Mouse (Mus musculus): ENCODE measurements around the gene Atl3. TPM values are rescaled to one million over a fixed set of nuclear protein-coding genes. Genes with fewer than 3 reads are reported as not detected.

Gene Atl3
- polyA plus RNA-seq, 1 experiment, result 1.6 TPM

GRCm38 (mm10) chr19:7554881-7555280 is 61.0 kb downstream of the Atl3 start:
- H3K27me3 ChIP-seq (replicated peaks), result no peaks in the 10 kb centered on the region
- H3K9me3 ChIP-seq, result no peaks in the 10 kb centered on the region
- H3K4me1 ChIP-seq, result peaks cover 65% of the 10 kb centered on the region
- no peak overlapping the region for H3K4me3 ChIP-seq (replicated peaks)
- H3K36me3 ChIP-seq (replicated peaks; ENCODE audit: low read length), result peaks cover 11% of the 10 kb centered on the region
- no peak for TF ChIP-seq FLI1 (IDR thresholded peaks at IDR 0.05; ENCODE audit: low read length)
- no peak for TF ChIP-seq GATA1 (IDR thresholded peaks at IDR 0.05; ENCODE audit: borderline replicate concordance, low read length)

DNA sequence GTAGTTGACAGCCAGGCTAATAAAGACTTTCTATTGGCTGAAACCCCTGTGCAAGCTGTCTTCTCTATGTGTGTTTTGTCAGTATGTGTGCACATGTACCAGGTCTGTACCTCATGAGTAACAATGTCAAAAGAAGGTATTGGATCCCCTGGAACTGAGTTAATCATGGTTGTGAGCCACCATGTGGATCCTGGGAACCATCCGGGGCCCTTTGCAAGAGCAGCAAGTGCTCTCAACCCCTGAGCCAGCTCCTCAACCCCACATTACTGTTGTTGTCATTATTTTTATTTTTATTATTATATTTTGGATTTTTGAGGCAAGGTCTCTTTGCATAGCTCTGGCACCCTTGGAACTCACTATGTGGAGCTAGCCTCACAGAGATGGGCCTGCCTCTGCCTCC is 62.8 kb downstream of the Atl3 start:
- peaks cover 25% of the 10 kb centered on the region for H3K36me3 ChIP-seq (replicated peaks; ENCODE audit: low read length)
- no peaks in the 10 kb centered on the region for H3K9me3 ChIP-seq
- peak overlapping the region; percentile 98 for H3K4me3 ChIP-seq (replicated peaks)
- no peaks in the 10 kb centered on the region for H3K27me3 ChIP-seq (replicated peaks)
- TF ChIP-seq FLI1 (IDR thresholded peaks at IDR 0.05; ENCODE audit: low read length), result no peak
- no peak for TF ChIP-seq GATA1 (IDR thresholded peaks at IDR 0.05; ENCODE audit: borderline replicate concordance, low read length)
- H3K4me1 ChIP-seq, result peaks cover 71% of the 10 kb centered on the region

GRCm38 (mm10) chr19:7557328-7557822 is 63.5 kb downstream of the Atl3 start, which contains the start of gene Pla2g16:
TSS of gene Pla2g16 (plus strand) at chr19:7557459.
- Histone ChIP-seq H3K4me3 (replicated peaks) (peak within 1 kb of the TSS; percentile 98), H3K9me3 (no peaks in the 10 kb centered on the region), H3K36me3 (replicated peaks; ENCODE audit: low read length) (peaks cover 32% of the 10 kb centered on the region), H3K4me1 (peaks cover 71% of the 10 kb centered on the region), H3K27me3 (replicated peaks) (no peaks in the 10 kb centered on the region)
- TF ChIP-seq FLI1 (IDR thresholded peaks at IDR 0.05; ENCODE audit: low read length) (no peak), GATA1 (IDR thresholded peaks at IDR 0.05; ENCODE audit: borderline replicate concordance, low read length) (no peak)

DNA sequence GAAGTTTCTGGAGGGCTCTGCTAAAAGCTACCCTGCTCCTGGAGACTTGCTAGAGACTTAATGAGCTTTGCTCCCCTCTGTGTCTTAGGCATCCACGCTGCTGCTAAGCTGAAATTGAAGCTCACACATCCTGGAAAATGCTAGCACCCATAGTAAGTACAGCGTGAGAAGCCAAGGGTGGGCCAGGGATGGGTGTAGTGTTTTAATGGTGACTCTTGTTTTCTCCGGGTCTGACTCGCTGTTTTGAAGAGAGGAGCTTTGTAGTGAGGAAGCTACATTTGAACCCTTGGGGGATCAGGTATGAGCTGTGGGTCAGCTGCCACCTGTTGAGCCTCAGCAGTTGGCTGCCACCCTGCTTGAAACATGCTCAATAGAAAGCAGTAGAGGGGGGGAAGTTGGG is 64.0 kb downstream of the Atl3 start:
- Histone ChIP-seq H3K4me3 (replicated peaks) (peak overlapping the region; percentile 98), H3K36me3 (replicated peaks; ENCODE audit: low read length) (peaks cover 37% of the 10 kb centered on the region), H3K4me1 (peaks cover 71% of the 10 kb centered on the region), H3K27me3 (replicated peaks) (no peaks in the 10 kb centered on the region), H3K9me3 (no peaks in the 10 kb centered on the region)
- TF ChIP-seq FLI1 (IDR thresholded peaks at IDR 0.05; ENCODE audit: low read length) (no peak), GATA1 (IDR thresholded peaks at IDR 0.05; ENCODE audit: borderline replicate concordance, low read length) (no peak)

DNA sequence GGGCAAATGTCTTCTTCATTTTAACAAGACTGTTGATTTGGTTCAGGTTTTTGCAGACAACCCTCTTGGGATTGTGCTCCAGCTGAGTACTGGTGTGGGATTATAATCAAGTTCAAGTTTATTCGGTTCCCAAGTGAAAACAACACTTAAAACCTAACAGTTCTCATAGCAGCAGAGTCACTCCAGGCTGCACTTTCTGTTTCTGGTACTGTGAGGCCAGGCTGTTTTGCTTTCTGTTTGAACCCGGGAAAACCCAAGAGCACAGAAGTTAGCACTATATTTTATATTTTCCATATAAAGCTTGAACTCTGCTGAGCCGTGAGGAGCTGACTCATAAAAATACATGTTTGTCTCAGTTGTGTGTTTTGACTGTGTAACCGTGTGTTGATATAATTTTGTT is 64.8 kb downstream of the Atl3 start:
- no peaks in the 10 kb centered on the region for H3K27me3 ChIP-seq (replicated peaks)
- H3K36me3 ChIP-seq (replicated peaks; ENCODE audit: low read length), result peaks cover 44% of the 10 kb centered on the region
- H3K9me3 ChIP-seq, result no peaks in the 10 kb centered on the region
- peak overlapping the region; percentile 98 for H3K4me3 ChIP-seq (replicated peaks)
- peaks cover 71% of the 10 kb centered on the region for H3K4me1 ChIP-seq
- TF ChIP-seq GATA1 (IDR thresholded peaks at IDR 0.05; ENCODE audit: borderline replicate concordance, low read length), result no peak
- no peak for TF ChIP-seq FLI1 (IDR thresholded peaks at IDR 0.05; ENCODE audit: low read length)

DNA sequence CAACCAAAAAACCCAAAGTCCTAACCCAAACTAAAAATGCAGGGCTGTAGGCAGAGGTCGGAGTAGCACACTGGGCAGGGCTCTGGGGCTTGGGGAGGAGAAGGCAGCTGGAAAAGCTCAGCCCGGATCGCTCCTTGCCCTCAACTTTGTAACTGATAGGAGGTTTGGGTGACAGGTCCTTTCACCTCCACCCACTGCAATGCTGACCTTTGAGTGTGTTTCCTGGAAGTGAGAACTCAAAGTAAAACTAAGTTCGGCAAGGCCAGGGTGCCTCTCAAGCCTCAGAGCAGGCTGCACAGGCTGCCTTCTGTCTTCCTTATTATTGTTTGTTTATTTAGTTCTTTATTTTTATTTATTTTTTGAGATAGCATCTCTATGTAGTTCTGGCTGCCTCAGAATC is 66.1 kb downstream of the Atl3 start:
- TF ChIP-seq GATA1 (IDR thresholded peaks at IDR 0.05; ENCODE audit: borderline replicate concordance, low read length), result no peak
- no peak for TF ChIP-seq FLI1 (IDR thresholded peaks at IDR 0.05; ENCODE audit: low read length)
- Histone ChIP-seq H3K4me1 (peaks cover 62% of the 10 kb centered on the region), H3K9me3 (no peaks in the 10 kb centered on the region), H3K27me3 (replicated peaks) (no peaks in the 10 kb centered on the region), H3K36me3 (replicated peaks; ENCODE audit: low read length) (peaks cover 57% of the 10 kb centered on the region), H3K4me3 (replicated peaks) (no peak overlapping the region)

DNA sequence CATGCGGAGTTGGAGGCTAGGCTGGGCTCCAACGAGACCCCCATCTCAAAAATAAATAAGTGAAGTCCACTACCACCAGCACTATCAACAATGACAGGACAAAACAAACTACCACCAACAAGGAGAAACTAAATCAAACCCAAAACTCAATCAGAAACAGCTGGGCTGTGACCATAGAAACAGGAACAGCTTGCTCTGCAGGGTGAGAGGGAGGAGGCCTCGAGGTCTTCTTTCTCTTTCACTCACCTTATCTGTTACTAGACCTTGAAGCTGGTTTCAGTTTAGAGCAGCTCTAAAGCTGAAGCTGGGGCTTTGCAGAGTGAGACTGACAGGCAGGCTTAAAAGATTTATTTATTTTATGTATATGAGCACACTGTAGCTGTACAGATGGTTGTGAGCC is 67.6 kb downstream of the Atl3 start:
- Histone ChIP-seq H3K27me3 (replicated peaks) (no peaks in the 10 kb centered on the region), H3K36me3 (replicated peaks; ENCODE audit: low read length) (peaks cover 70% of the 10 kb centered on the region), H3K9me3 (no peaks in the 10 kb centered on the region), H3K4me1 (peaks cover 65% of the 10 kb centered on the region), H3K4me3 (replicated peaks) (no peak overlapping the region)
- TF ChIP-seq FLI1 (IDR thresholded peaks at IDR 0.05; ENCODE audit: low read length) (no peak), GATA1 (IDR thresholded peaks at IDR 0.05; ENCODE audit: borderline replicate concordance, low read length) (no peak)

DNA sequence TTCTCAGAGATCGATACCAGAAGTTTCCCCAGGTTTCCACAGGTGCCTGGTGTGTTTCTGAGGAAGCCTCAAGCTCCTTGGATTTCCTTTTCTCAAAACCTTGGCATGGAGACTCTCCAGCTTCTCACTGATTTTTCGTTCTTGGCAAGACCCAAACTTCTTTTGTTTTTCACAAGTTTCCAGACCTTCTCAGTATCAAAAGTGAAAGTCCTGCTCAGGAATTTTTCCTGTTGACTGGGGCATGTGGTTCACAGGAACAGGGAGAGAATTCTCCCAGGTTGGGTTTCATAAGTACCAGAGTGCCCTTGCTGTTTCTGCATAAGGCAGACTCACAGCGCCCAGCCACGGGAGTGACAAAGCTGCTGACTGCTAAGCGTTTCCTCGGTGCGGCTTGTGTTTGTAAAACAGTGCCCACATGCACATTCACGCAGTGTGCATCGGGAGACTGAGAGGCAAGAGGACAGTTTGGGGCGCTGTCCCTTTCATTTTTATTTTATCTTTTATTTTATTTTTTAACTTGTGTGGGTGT is 68.8 kb downstream of the Atl3 start:
- peaks cover 76% of the 10 kb centered on the region for H3K36me3 ChIP-seq (replicated peaks; ENCODE audit: low read length)
- H3K4me3 ChIP-seq (replicated peaks), result no peak overlapping the region
- H3K4me1 ChIP-seq, result peaks cover 62% of the 10 kb centered on the region
- H3K27me3 ChIP-seq (replicated peaks), result no peaks in the 10 kb centered on the region
- H3K9me3 ChIP-seq, result no peaks in the 10 kb centered on the region
- TF ChIP-seq FLI1 (IDR thresholded peaks at IDR 0.05; ENCODE audit: low read length) (no peak), GATA1 (IDR thresholded peaks at IDR 0.05; ENCODE audit: borderline replicate concordance, low read length) (no peak)

DNA sequence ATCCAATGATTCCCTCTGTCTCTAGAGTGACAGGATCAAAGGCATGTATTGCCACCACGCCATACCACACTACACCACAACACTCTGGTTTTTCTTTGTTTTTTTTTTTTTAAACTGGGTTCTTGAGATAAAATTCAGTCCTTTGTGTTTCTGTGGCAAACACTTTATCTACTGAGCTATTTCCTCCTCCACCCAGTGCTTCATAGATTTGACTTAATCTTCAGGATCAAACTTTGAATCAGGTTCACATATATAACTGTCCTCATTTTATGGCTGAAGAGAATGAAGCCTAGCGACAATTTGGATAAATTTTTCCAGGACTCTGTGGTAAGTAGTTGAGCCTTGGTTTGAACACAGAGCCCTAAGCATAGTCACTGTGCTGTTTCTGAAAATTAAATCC is 69.8 kb downstream of the Atl3 start:
- H3K36me3 ChIP-seq (replicated peaks; ENCODE audit: low read length), result peaks cover 84% of the 10 kb centered on the region
- no peaks in the 10 kb centered on the region for H3K9me3 ChIP-seq
- TF ChIP-seq FLI1 (IDR thresholded peaks at IDR 0.05; ENCODE audit: low read length) (no peak), GATA1 (IDR thresholded peaks at IDR 0.05; ENCODE audit: borderline replicate concordance, low read length) (no peak)
- H3K4me3 ChIP-seq (replicated peaks), result no peak overlapping the region
- no peaks in the 10 kb centered on the region for H3K27me3 ChIP-seq (replicated peaks)
- H3K4me1 ChIP-seq, result peaks cover 68% of the 10 kb centered on the region

DNA sequence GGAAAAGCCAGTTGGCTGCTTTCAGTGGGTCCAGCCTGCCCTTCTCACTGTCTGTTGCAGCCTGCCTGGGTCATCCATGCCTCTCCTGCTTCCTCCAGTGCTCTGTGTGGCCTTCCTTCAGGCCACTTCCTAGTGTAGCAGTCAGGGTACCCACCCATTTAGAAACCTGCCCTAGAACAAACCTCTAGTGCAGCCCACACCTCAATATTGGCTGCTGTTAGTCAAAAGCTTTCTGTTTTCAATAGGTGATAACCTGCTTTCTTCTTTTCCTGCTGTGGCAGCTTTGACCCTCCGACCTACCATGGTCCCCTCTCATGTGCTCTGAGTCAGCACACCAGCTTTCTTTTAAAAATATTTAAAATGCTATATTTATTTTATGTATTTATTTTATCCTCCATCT is 70.6 kb downstream of the Atl3 start:
- Histone ChIP-seq H3K4me3 (replicated peaks) (no peak overlapping the region), H3K4me1 (peaks cover 68% of the 10 kb centered on the region), H3K27me3 (replicated peaks) (no peaks in the 10 kb centered on the region), H3K36me3 (replicated peaks; ENCODE audit: low read length) (peaks cover 80% of the 10 kb centered on the region), H3K9me3 (no peaks in the 10 kb centered on the region)
- TF ChIP-seq FLI1 (IDR thresholded peaks at IDR 0.05; ENCODE audit: low read length), result no peak
- TF ChIP-seq GATA1 (IDR thresholded peaks at IDR 0.05; ENCODE audit: borderline replicate concordance, low read length), result no peak
